Mouse (Mus musculus): ENCODE results near the gene Gm9918. TPM values are rescaled to one million over a fixed set of nuclear protein-coding genes. Genes with fewer than 3 reads are reported as not detected.

Gm9918 gene
- polyA plus RNA-seq, 1 experiment from 2014 or later, result 0.07 TPM

- Histone ChIP-seq H3K4me3 (ENCODE audit: low read depth, low read length) (no peak overlapping the region), H3K27ac (ENCODE audit: low read depth, low read length) (no peak overlapping the region), H3K36me3 (ENCODE audit: control insufficient read depth, insufficient read depth, low read length) (no peaks in the 10 kb centered on the region), H3K9me3 (replicated peaks; ENCODE audit: control insufficient read depth, low read length) (no peaks in the 10 kb centered on the region), H3K9ac (ENCODE audit: low read depth, low read length) (no peak overlapping the region), H3K27me3 (ENCODE audit: control insufficient read depth, insufficient read depth, low read length) (0 out of 2 replicates have a peak, but pooled peaks cover 2% of the 10 kb centered on the region), H3K4me2 (no peak overlapping the region), H3K4me1 (ENCODE audit: control insufficient read depth, insufficient read depth, low read length) (peaks cover 11% of the 10 kb centered on the region)
- WGBS (ENCODE audit: insufficient replicate concordance), result 84% methylated on average over 7 of the region's 7 CpGs
- ATAC-seq (replicated peaks; ENCODE audit: insufficient number of reproducible peaks, low FRiP score, low TSS enrichment), result no peak
These were observed 37.6 kb upstream of the Gm9918 start for GRCm38 (mm10) chr15:102232764-102233163.

- WGBS (ENCODE audit: insufficient replicate concordance), result 23% methylated on average over 2 of the region's 2 CpGs
- H3K27me3 ChIP-seq (ENCODE audit: control insufficient read depth, insufficient read depth, low read length), result 0 out of 2 replicates have a peak, but pooled peaks cover 2% of the 10 kb centered on the region
- H3K9me3 ChIP-seq (replicated peaks; ENCODE audit: control insufficient read depth, low read length), result no peaks in the 10 kb centered on the region
- H3K9ac ChIP-seq (ENCODE audit: low read depth, low read length), result no peak overlapping the region
- H3K27ac ChIP-seq (ENCODE audit: low read depth, low read length), result no peak overlapping the region
- H3K4me1 ChIP-seq (ENCODE audit: control insufficient read depth, insufficient read depth, low read length), result peaks cover 11% of the 10 kb centered on the region
- no peak for ATAC-seq (replicated peaks; ENCODE audit: insufficient number of reproducible peaks, low FRiP score, low TSS enrichment)
- H3K4me2 ChIP-seq, result no peak overlapping the region
- H3K36me3 ChIP-seq (ENCODE audit: control insufficient read depth, insufficient read depth, low read length), result no peaks in the 10 kb centered on the region
- no peak overlapping the region for H3K4me3 ChIP-seq (ENCODE audit: low read depth, low read length)
These were observed 36.5 kb upstream of the Gm9918 start for GRCm38 (mm10) chr15:102233896-102234295.

GRCm38 (mm10) chr15:102235371-102236027 is 34.9 kb upstream of the Gm9918 start:
- 25% methylated on average over 21 of the region's 21 CpGs for WGBS (ENCODE audit: insufficient replicate concordance)
- Histone ChIP-seq H3K27me3 (ENCODE audit: control insufficient read depth, insufficient read depth, low read length) (0 out of 2 replicates have a peak, but pooled peaks cover 6% of the 10 kb centered on the region), H3K4me2 (peak overlapping the region; percentile 54), H3K9ac (ENCODE audit: low read depth, low read length) (peak overlapping the region; percentile 46; the same call in 1 of the 2 replicates), H3K27ac (ENCODE audit: low read depth, low read length) (no peak overlapping the region), H3K4me1 (ENCODE audit: control insufficient read depth, insufficient read depth, low read length) (peaks cover 11% of the 10 kb centered on the region), H3K4me3 (ENCODE audit: low read depth, low read length) (no peak overlapping the region), H3K36me3 (ENCODE audit: control insufficient read depth, insufficient read depth, low read length) (no peaks in the 10 kb centered on the region), H3K9me3 (replicated peaks; ENCODE audit: control insufficient read depth, low read length) (no peaks in the 10 kb centered on the region)
- no peak for ATAC-seq (replicated peaks; ENCODE audit: insufficient number of reproducible peaks, low FRiP score, low TSS enrichment)

- H3K9me3 ChIP-seq (replicated peaks; ENCODE audit: control insufficient read depth, low read length), result no peaks in the 10 kb centered on the region
- no peak for ATAC-seq (replicated peaks; ENCODE audit: insufficient number of reproducible peaks, low FRiP score, low TSS enrichment)
- no peaks in the 10 kb centered on the region for H3K36me3 ChIP-seq (ENCODE audit: control insufficient read depth, insufficient read depth, low read length)
- H3K4me1 ChIP-seq (ENCODE audit: control insufficient read depth, insufficient read depth, low read length), result peaks cover 20% of the 10 kb centered on the region
- H3K27me3 ChIP-seq (ENCODE audit: control insufficient read depth, insufficient read depth, low read length), result peaks cover 26% of the 10 kb centered on the region
- H3K27ac ChIP-seq (ENCODE audit: low read depth, low read length), result no peak overlapping the region
- WGBS (ENCODE audit: insufficient replicate concordance), result 77% methylated on average over 14 of the region's 14 CpGs
- H3K9ac ChIP-seq (ENCODE audit: low read depth, low read length), result no peak overlapping the region
- no peak overlapping the region for H3K4me3 ChIP-seq (ENCODE audit: low read depth, low read length)
- no peak overlapping the region for H3K4me2 ChIP-seq
These were observed 31.7 kb upstream of the Gm9918 start for GRCm38 (mm10) chr15:102238543-102239259.

- 12% methylated on average over 9 of the region's 9 CpGs for WGBS (ENCODE audit: insufficient replicate concordance)
- no peak; the same call in 1 of the 2 replicates for ATAC-seq (replicated peaks; ENCODE audit: insufficient number of reproducible peaks, low FRiP score, low TSS enrichment)
- Histone ChIP-seq H3K4me3 (ENCODE audit: low read depth, low read length) (no peak overlapping the region), H3K27ac (ENCODE audit: low read depth, low read length) (no peak overlapping the region), H3K9me3 (replicated peaks; ENCODE audit: control insufficient read depth, low read length) (no peaks in the 10 kb centered on the region), H3K4me1 (ENCODE audit: control insufficient read depth, insufficient read depth, low read length) (peaks cover 25% of the 10 kb centered on the region), H3K36me3 (ENCODE audit: control insufficient read depth, insufficient read depth, low read length) (no peaks in the 10 kb centered on the region), H3K27me3 (ENCODE audit: control insufficient read depth, insufficient read depth, low read length) (peaks cover 31% of the 10 kb centered on the region), H3K9ac (ENCODE audit: low read depth, low read length) (no peak overlapping the region), H3K4me2 (no peak overlapping the region)
These were observed 31.1 kb upstream of the Gm9918 start for GRCm38 (mm10) chr15:102239260-102239590.

GRCm38 (mm10) chr15:102239851-102240250 is 30.5 kb upstream of the Gm9918 start:
- H3K9ac ChIP-seq (ENCODE audit: low read depth, low read length), result no peak overlapping the region
- 64% methylated on average over 11 of the region's 11 CpGs for WGBS (ENCODE audit: insufficient replicate concordance)
- ATAC-seq (replicated peaks; ENCODE audit: insufficient number of reproducible peaks, low FRiP score, low TSS enrichment), result no peak
- no peaks in the 10 kb centered on the region for H3K9me3 ChIP-seq (replicated peaks; ENCODE audit: control insufficient read depth, low read length)
- H3K4me1 ChIP-seq (ENCODE audit: control insufficient read depth, insufficient read depth, low read length), result peaks cover 27% of the 10 kb centered on the region
- H3K4me3 ChIP-seq (ENCODE audit: low read depth, low read length), result no peak overlapping the region
- no peaks in the 10 kb centered on the region for H3K36me3 ChIP-seq (ENCODE audit: control insufficient read depth, insufficient read depth, low read length)
- no peak overlapping the region for H3K4me2 ChIP-seq
- H3K27ac ChIP-seq (ENCODE audit: low read depth, low read length), result no peak overlapping the region
- H3K27me3 ChIP-seq (ENCODE audit: control insufficient read depth, insufficient read depth, low read length), result peaks cover 38% of the 10 kb centered on the region

- 65% methylated on average over 4 of the region's 4 CpGs for WGBS (ENCODE audit: insufficient replicate concordance)
- Histone ChIP-seq H3K36me3 (ENCODE audit: control insufficient read depth, insufficient read depth, low read length) (no peaks in the 10 kb centered on the region), H3K4me3 (ENCODE audit: low read depth, low read length) (no peak overlapping the region), H3K4me1 (ENCODE audit: control insufficient read depth, insufficient read depth, low read length) (peaks cover 22% of the 10 kb centered on the region), H3K27ac (ENCODE audit: low read depth, low read length) (no peak overlapping the region), H3K9ac (ENCODE audit: low read depth, low read length) (no peak overlapping the region), H3K4me2 (no peak overlapping the region), H3K27me3 (ENCODE audit: control insufficient read depth, insufficient read depth, low read length) (peaks cover 45% of the 10 kb centered on the region), H3K9me3 (replicated peaks; ENCODE audit: control insufficient read depth, low read length) (no peaks in the 10 kb centered on the region)
- no peak for ATAC-seq (replicated peaks; ENCODE audit: insufficient number of reproducible peaks, low FRiP score, low TSS enrichment)
These were observed 29.8 kb upstream of the Gm9918 start for GRCm38 (mm10) chr15:102240607-102241006.

GRCm38 (mm10) chr15:102242404-102243228 is 27.7 kb upstream of the Gm9918 start:
- no peak for ATAC-seq (replicated peaks; ENCODE audit: insufficient number of reproducible peaks, low FRiP score, low TSS enrichment)
- Histone ChIP-seq H3K4me1 (ENCODE audit: control insufficient read depth, insufficient read depth, low read length) (peaks cover 29% of the 10 kb centered on the region), H3K9ac (ENCODE audit: low read depth, low read length) (no peak overlapping the region), H3K27me3 (ENCODE audit: control insufficient read depth, insufficient read depth, low read length) (peaks cover 55% of the 10 kb centered on the region), H3K27ac (ENCODE audit: low read depth, low read length) (no peak overlapping the region), H3K36me3 (ENCODE audit: control insufficient read depth, insufficient read depth, low read length) (no peaks in the 10 kb centered on the region), H3K9me3 (replicated peaks; ENCODE audit: control insufficient read depth, low read length) (no peaks in the 10 kb centered on the region), H3K4me3 (ENCODE audit: low read depth, low read length) (no peak overlapping the region), H3K4me2 (no peak overlapping the region)
- WGBS (ENCODE audit: insufficient replicate concordance), result 34% methylated on average over 12 of the region's 12 CpGs

Measured in heart, embryonic 11.5 days (tissue).